Mouse (Mus musculus) lung, postnatal 0 days (tissue): ENCODE results near the gene Gm19402.

Experiments used
- CTCF ChIP-seq: IDR thresholded peaks from 2 replicates; pipeline ENCODE4 v1.5.1; 2016; ENCODE audit warnings: antibody characterized with exemption, mild to moderate bottlenecking
- EP300 ChIP-seq: IDR thresholded peaks from 2 replicates; pipeline ENCODE4 v1.6.1; 2016; ENCODE audit warnings: antibody characterized with exemption, mild to moderate bottlenecking, control low read depth

DNA sequence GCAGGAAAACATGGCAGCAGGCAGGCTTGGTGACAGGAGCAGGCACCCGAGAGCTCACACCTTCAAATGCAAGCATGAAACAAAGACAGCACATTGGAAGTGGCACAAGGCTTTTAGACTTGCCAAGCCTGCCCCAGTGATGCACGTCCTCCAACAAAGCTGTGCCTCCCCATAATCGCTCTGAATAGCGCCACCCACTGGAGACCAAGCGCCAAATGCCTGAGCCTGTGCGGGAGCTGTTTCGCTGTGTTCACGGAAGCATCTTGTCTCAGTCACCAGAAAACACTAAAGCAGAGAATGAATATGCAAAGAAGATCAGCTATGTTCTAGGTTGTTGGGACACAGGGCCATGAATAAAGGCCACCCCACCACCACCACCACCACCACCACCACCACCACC, 34.3 kb upstream of the Gm19402 start:
- peak; percentile 7; the same call in 1 of the 2 replicates for TF ChIP-seq CTCF
- TF ChIP-seq EP300, result no peak
